Mouse (Mus musculus) thymus, postnatal 0 days (tissue): ENCODE data around the gene Ascl5. TPM values are rescaled to one million over a fixed set of nuclear protein-coding genes. Genes with fewer than 3 reads are reported as not detected.

Experiments
- DNase-seq: peaks from one replicate; pipeline ENCODE4 v3.0.0-alpha.2; 2015; ENCODE audit warnings: low spot score
- polyA plus RNA-seq: library from polyadenylated mRNA; unstranded; fragments of >200 nt; fragmentation: Nextera tagmentation; extraction: Ambion mirVana; gene quantifications from 2 replicates; pipeline ENCODE4 v1.2.1, GENCODE M21; 2015

Gene Ascl5
- polyA plus RNA-seq, 1 experiment from 2014 or later = not detected

DNA sequence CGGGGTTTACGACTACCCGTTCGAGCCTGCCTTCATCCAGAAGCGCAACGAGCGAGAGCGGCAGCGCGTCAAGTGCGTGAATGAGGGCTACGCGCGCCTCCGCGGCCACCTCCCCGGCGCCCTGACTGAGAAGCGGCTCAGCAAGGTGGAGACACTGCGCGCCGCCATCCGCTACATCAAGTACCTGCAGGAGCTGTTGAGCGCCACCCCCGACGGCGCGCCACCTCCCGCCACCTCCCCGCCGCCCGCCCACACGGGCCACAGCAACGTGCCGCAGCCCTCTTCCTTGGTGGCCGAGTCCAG lies 360 bp downstream of the Ascl5 start:
- DNase-seq = peak; percentile 20

DNA sequence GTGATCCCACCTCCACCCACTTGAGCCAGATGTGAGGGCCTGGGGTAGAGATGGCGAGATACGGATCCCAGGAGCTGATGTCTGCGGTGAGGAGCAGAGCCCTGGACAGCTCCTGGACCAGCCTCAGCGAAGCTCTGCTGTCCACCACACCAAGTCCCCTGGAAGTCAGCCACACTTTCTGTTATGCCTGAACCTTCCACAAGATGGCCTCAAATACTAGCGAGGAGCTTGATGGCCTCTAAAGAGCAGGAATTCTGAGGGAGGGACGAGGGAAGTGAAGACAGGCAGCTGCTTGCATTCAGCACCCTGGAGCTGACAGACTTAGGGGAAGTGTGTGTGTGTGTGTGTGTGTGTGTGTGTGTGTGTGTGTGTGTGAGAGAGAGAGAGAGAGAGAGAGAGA lies 861 bp downstream of the Ascl5 start:
- peak; percentile 23 for DNase-seq

DNA sequence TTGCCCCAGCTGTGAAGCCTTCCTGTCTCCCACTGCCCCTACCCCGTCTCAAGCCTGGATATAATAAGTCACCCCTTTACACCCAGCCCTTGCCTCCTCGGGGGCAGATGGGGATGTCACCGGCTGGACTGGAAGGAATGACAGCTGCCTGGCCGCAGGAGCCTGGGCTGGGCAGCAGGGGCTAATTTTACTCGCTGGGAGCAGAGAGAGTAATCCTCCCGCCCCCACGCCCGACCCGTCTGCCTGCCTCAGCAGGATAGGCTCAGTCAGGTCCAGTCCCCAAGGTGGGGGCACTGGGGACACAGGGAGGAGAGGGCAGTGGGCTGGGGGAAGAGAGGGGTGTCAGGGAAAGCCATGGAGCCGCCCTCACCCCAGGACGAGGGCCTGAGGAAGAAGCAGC lies 1.9 kb downstream of the Ascl5 start, which contains the start of gene Cacna1s:
TSS of gene Cacna1s (plus strand) at position 204 of the 400 bp plus-strand sequence.
- DNase-seq = no peak

DNA sequence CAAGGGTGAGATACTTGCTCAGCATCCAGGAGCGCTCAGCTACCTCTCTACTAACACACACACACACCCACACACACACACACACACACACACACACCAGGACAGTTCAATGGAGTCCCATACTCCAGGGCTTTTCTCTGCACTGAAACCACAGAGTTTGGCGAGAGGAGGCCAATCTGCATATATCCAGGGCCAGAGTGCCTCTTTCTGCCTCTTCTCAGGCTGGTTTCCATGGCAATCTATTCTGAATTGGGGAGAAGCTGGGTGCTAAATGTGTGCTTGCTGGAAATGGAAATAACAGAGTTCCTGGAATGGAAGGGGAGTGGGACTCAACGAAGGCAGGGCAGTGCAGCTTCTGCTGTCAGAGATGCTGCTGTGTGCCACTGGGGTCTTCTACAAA lies 5.2 kb downstream of the Ascl5 start:
- no peak for DNase-seq

DNA sequence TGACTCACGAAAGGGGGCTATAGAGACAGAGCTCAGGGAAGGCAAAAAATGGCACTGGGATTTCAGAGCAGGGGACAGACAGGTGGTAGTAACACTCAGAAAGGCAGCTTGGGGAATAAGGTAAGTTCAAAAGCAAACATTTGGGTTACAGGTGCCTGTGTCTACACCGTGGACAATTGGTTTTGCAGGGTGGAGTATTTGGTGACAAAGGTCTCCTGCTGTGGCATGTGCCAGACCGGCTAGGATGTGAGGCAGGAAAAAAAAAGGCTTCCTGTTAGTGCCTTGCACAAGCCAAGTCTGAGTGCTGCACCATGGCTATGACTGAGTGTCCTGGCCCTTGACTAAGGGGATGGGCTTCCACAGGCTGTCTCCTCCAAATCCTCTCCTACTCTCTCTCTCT lies 8.0 kb downstream of the Ascl5 start:
- DNase-seq = no peak

DNA sequence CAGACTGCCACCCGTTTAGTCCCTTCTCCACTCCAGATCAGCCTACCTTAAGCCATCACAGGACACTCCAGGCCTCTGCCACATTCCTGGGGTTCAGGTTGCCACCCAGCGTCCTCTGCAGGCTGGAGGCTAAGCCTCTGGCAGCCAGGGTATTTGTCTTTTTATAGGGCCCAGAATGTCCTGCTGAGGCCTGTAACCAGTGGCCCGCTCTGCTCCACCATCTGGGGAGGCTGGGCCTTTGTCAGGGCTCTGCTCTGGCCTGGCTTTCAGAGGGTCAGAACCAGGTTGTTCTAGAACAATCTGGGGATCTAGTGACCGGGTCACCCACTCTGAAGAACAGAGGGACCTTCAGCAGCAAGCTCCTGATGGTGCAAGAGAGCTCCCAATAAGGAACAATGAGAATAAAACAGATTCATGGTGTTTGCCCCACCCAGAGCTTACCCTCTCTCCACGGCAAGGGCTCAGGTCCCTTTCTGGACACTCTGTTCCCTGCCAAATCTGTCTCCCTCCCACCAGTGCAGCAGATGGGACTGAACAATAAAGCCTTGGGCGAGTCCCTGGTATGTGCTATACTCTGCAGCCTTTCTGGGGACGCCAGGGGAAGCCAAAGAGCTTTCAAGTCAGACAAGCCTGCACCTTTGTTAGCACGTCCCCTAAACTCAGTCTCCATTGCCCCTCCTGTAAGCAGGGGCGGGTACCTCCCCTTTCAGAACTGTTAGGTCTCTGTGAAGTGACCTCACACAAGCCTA lies 10.6 kb downstream of the Ascl5 start:
- DNase-seq = no peak

DNA sequence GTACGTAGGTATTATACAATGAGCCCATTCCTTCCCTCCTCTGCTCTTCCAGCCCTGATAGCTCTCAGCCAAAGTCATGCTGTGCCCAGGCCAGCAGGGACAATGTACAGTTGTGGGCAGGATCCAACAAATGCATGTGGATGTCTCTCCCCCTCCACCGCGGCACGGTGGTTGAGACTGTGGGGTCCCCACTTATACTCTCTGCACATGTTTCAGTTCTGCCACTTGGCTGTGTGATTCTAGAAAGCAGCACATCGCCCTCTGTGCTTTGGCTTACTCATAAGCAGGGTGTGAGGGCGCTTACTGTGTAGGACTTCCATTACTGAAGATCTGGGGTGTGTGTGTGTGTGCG lies 11.2 kb downstream of the Ascl5 start:
- DNase-seq = no peak

DNA sequence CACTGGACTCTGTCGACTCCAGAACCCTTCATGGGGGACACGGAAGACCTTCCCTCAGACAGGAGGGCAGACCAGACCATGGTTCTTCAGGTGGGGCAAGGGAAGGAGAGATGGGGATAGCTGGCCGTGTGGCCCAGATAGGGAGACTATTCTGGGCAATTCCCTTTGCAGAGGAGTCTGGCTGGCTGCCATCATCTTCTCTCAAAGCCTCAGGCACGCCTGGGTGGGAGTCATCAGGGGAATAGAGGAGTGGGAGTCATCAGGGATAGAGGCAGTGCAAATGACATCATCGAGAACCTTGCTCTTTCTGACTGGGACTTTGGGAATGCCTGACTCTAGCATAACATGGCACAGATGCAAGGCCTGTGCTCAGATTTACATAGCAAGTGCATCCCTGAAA lies 13.4 kb downstream of the Ascl5 start:
- DNase-seq = no peak

DNA sequence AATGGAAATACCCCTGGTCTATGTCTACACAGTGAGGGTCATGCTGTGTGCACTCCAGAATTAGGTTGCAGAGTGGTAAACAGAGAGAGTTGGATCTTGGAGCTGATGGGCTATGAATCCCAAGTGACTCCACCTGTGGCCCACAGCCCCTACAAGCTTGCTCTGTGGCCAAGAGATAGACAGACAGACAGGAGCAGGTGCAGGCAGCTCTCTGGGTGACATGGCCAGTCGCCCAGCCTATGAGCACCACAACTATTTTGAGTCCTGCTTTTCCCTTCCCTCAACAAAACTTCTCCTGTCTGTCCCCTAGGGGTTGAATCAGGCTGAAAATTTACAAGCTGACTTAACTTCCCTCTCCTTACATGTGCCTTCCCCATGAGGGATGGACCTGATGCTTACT lies 16.0 kb downstream of the Ascl5 start:
- DNase-seq = no peak

DNA sequence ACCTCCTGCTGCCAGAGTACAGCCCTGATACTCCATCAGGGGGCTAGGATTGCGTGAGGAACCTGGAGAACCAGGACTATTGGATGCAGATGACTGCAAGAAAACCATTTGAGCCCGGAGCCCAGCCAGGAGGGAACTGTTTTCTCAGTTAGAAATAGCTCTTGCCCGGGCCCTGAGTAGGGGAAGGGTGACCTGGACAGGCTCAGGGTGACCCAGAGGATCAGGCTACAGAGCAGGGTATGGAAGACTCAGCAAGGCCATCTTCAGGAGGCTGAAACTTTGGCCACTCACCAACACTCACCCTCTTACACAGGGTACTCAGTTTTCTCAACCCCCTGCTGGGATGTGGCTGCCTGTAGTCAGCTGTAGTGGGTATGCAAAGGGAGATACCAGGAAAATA lies 17.0 kb downstream of the Ascl5 start:
- no peak for DNase-seq

DNA sequence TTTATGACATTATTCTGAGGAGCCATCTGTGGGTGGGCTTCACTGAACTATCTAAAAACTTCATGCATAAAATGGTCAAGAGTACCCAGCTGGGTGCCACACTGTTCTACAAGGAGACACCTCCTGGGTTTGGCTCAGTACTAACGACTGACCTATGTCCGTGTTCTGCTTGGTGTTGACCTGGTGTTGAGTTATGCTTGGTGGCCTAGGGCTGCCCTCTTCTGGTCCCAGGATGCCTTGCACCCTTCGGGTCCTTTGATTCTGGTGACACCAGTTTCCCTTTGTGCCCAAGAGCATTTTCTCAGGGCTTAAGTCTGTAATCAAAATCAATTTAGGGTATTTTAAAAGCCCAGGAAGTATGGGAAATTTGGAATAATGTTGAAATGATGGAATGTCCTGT lies 25.5 kb downstream of the Ascl5 start:
- peak; percentile 11 for DNase-seq

DNA sequence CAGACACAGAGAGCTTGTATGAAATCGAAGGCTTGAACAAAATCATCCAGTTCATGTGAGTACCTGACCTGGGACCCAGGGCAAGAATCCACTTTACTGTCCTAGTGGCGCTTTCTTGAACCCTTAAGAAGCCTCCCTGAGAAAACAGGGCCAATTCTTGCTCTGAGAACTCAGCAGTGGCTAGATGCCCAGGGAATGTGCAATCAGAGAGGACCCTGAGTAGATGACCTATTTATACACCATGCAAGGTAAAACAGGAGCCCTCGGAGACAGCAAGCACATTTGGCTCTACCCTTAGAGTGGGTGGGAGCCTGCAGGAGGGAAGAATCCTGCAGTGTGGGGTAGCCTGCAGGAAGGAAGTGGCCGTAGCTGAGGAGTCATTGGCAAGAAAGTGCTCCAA lies 27.1 kb downstream of the Ascl5 start:
- no peak for DNase-seq

DNA sequence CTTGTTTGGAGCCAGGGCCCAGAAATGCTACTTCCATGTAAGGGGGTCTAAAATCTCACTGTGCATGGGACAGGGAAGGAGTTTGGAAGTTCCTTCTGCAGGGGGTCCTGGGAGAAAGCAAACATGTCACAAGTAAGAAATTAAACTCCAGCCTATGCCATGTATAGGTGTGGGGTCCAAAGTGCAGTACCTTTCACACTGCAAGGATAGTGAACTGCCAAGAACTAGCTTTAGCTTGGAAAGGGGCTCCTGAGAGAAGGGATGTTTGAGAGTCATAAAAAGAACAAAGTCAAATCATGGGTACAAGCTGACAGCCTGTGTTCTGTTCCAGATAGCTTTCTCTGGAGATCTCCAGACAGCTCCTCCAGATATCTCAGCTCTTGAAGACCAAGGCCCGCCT lies 30.6 kb downstream of the Ascl5 start:
- no peak for DNase-seq

DNA sequence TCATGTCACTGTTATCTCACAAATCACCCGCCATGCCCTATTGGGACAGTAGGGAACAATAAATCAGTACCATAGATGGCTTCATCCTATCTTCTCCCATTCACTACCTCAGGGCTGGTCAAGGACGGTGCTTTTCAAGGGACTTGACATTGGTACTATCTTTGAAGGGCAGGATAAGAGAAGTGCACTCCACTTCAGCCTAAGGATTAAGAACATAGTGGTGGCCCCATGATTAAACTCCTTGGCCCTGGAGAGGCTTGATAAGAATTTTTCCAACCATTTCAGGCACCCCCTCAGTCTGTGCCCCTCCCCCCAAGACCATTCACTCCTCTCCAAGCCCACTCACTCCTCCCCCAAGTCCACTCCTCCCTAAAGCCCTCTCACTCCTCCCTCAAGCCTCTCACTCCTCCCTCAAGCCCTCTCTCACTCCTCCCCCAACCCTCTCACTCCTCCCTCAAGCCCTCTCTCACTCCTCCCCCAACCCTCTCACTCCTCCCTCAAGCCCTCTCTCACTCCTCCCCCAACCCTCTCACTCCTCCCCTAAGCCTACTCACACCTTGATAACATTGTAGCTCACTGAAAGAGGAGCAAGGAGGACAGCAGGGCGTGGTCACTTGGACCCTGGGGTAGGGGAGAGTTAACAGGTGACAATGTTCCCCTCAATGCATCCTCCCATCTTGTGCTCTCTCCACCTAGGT lies 35.5 kb downstream of the Ascl5 start:
- no peak for DNase-seq

DNA sequence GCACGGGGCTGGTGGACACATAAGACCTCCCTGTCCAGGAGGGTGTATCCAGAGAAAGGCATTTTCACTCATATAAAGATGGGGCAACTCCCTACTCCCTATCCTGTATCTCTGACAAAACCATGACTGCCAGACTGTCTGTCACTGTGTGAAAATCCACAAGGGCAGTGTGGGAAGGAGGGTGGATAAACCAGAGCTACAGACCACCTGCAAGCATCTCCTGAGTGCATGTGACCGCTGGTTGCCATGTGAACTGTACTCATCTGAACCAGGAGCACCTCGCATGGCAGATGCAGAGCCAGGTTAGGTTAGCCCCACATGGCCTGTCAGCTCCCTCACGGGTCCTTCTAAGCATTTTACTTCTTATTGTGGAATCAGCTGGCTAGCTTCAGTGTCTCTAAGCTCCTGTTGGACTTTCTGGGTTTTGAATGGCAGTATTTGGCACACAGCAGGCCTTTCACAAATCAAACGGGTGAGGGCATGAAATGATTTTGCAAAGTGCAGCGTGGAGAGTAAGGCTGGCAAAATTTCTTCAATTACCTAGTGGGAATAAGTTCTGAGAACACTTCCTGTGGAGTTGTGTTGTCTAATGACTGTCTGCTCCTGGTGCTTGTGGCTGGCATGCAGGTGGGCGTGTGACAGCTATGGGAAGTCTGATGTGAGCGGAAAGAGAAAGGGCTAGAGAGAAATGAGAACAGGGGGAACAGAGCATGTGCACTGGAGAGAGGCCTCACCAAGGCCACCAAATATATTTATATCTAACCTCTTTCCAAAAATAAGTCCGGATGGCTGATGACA lies 39.0 kb downstream of the Ascl5 start:
- DNase-seq = no peak

DNA sequence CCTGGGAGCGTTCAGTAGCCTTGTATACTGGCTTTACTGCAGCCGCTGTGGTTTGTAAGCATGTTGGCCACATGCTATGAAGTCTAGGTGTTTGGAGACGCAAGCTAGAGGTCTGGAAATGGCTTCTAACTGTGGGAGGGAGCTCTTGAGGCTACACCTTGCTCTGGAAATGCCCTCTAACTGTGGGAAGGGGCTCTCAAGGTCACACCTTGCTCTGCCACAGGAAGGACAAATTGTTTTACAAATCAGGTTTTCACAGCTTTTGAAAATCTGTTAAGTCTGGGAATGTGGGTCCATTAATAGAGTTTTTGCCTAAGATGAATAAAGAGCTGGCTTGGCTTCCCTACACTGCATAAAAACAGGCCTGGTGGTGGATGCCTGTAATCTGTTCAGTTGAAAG lies 43.1 kb downstream of the Ascl5 start:
- DNase-seq = no peak

DNA sequence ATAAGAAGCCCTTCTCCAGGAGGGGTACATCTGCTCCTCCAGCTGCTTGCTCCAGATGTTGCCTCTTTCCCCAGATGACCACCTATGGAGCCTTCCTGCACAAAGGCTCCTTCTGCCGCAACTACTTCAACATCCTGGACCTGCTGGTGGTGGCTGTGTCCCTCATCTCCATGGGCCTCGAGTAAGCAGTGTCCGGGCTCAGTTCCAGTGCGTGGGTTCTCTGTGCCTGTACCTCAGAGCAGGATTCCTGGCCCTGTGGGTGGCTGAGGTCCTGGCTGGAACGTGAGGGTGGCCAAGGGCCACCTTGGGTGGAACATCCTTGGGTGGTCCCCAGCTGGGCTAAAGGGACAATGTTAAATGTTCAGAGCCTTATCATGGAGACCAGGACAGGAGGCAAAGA lies 44.2 kb downstream of the Ascl5 start:
- DNase-seq = no peak

Other genes with a start within 250 kb of the Ascl5 start
- gene Lad1, start 232.2 kb upstream of the Ascl5 start, polyA plus RNA-seq = 12.1 and 12.5 TPM in 2 replicates
- 3.2 and 3.6 TPM in 2 replicates for gene Tnnt2, start 214.4 kb upstream of the Ascl5 start, polyA plus RNA-seq
- gene Pkp1, start 131.6 kb upstream of the Ascl5 start, polyA plus RNA-seq = 6.5 and 7.3 TPM in 2 replicates
- 0.06 and 0.10 TPM in 2 replicates for gene Igfn1, start 44.5 kb upstream of the Ascl5 start, polyA plus RNA-seq
- gene Tmem9, start 42.7 kb upstream of the Ascl5 start, polyA plus RNA-seq = 71.8 and 72.2 TPM in 2 replicates
- 1.3 and 1.6 TPM in 2 replicates for gene Cacna1s, start 1.9 kb downstream of the Ascl5 start, polyA plus RNA-seq
- 14.8 and 20.3 TPM in 2 replicates for gene Kif21b, start 80.6 kb downstream of the Ascl5 start, polyA plus RNA-seq
- 0.05 and 0.46 TPM in 2 replicates for gene Mroh3, start 162.0 kb downstream of the Ascl5 start, polyA plus RNA-seq
- gene Inava, start 183.5 kb downstream of the Ascl5 start, polyA plus RNA-seq = 5.0 and 5.9 TPM in 2 replicates
- 2.0 and 2.3 TPM in 2 replicates for gene Gpr25, start 210.1 kb downstream of the Ascl5 start, polyA plus RNA-seq